Mouse (Mus musculus) 3T3-L1 (cell line): ENCODE measurements at regions not wholly inside any gene's neighbourhood (a gene's known extent, or its start where the extent isn't known, plus 50 kb on each side); places are given as distances from the start of the nearest gene placed in this dataset.

ENCODE experiments used
- DNase-seq: peaks from one replicate; pipeline ENCODE4 v3.0.0-alpha.2; 2015; ENCODE audit warnings: low read depth, low spot score

GRCm38 (mm10) chr3:111868620-111869019 lies 1390.0 kb downstream of the Amy2a5 start:
- DNase-seq, result peak; percentile 38
